Mouse (Mus musculus) C2C12 (cell line): ENCODE measurements around the gene Emcn. TPM values are rescaled to one million over a fixed set of nuclear protein-coding genes. Genes with fewer than 3 reads are reported as not detected.

Experiments
- H3K27me3 ChIP-seq: one replicate; pipeline ENCODE4 v1.6.1; 2011; ENCODE audit not compliant: control insufficient read depth, insufficient read depth, insufficient read length
- H3K36me3 ChIP-seq: one replicate; pipeline ENCODE4 v1.6.1; 2011; ENCODE audit not compliant: control insufficient read depth, insufficient read depth
- H3K4me3 ChIP-seq: one replicate; pipeline ENCODE4 v1.5.1; 2011; ENCODE audit warnings: mild to moderate bottlenecking, control low read depth; ENCODE audit not compliant: poor library complexity, insufficient read depth, severe bottlenecking
- H3K79me2 ChIP-seq: one replicate; pipeline ENCODE4 v1.6.1; 2011; ENCODE audit not compliant: control insufficient read depth, insufficient read depth
- H3K79me3 ChIP-seq: one replicate; pipeline ENCODE4 v1.6.1; 2011; ENCODE audit warnings: low read depth, control low read depth
- H3ac ChIP-seq: one replicate; pipeline ENCODE3; 2011; ENCODE audit warnings: low read depth; ENCODE audit not compliant: control insufficient read depth, insufficient read length
- CEBPB ChIP-seq: IDR thresholded peaks from one replicate; pipeline ENCODE4 v1.6.1; 2011; ENCODE audit warnings: low read depth, mild to moderate bottlenecking, control low read depth, moderate library complexity
- CTCF ChIP-seq: IDR thresholded peaks from one replicate; pipeline ENCODE4 v1.5.1; 2011; ENCODE audit not compliant: control insufficient read depth, insufficient read depth, insufficient read length
- FOSL1 ChIP-seq: IDR thresholded peaks from one replicate; pipeline ENCODE4 v1.8.0; 2011; ENCODE audit warnings: mild to moderate bottlenecking, low read length; ENCODE audit not compliant: poor library complexity, insufficient read depth, severe bottlenecking
- MAX ChIP-seq: IDR thresholded peaks from one replicate; pipeline ENCODE4 v1.6.1; 2011; ENCODE audit warnings: mild to moderate bottlenecking, control low read depth
- MYOD1 ChIP-seq: IDR thresholded peaks from one replicate; pipeline ENCODE4 v1.6.1; 2011; ENCODE audit warnings: low read depth; ENCODE audit not compliant: control insufficient read depth, insufficient read length
- MYOG ChIP-seq: IDR thresholded peaks from one replicate; pipeline ENCODE4 v1.6.1; 2011; ENCODE audit not compliant: control insufficient read depth, insufficient read length; ENCODE audit errors: extremely low read depth
- USF1 ChIP-seq: IDR thresholded peaks from one replicate; pipeline ENCODE4 v1.6.1; 2011; ENCODE audit warnings: low read depth, mild to moderate bottlenecking, control low read depth, moderate library complexity
- long read RNA-seq, 2 experiments: library from polyadenylated mRNA; unstranded; transcript quantifications; one replicate each; pipeline ENCODE4 v2.0.0; 2019 to 2020
- polyA plus RNA-seq: library from polyadenylated mRNA; unstranded; fragments of >200 nt; fragmentation: generic; extraction: Trizol; gene quantifications from one replicate; pipeline ENCODE4 v1.2.1, GENCODE M21; 2012; ENCODE audit warnings: missing spikeins

Gene Emcn
- not detected for polyA plus RNA-seq
- long read RNA-seq, experiment 1, result 0 reads
- long read RNA-seq, experiment 2, result 0 reads

DNA sequence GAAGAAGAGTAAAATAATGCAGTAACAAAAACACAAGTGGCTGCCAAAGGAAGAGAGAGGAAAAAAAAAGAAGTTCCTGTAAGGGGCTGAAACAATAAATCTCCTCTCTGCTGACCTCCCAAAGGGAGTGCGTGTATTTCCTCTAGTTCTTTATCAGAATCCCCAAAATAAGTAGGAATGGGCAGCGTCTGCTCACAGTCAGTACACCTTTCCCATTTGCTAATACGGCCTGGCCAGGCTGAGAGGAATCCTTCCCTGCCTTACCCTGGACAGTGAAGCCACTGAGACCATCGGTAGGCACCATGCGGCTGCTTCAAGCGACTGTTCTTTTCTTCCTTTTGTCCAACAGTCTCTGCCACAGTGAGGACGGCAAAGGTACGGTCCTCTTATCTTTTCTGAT is at the start of gene Emcn:
TSS of gene Emcn (plus strand) at position 130 of the 400 bp plus-strand sequence.
- Histone ChIP-seq H3K36me3 (no peaks in the 10 kb centered on the region), H3K27me3 (no peaks in the 10 kb centered on the region), H3ac (no peak within 1 kb of the TSS), H3K4me3 (no peak within 1 kb of the TSS), H3K79me2 (no peaks in the 10 kb centered on the region), H3K79me3 (no peaks in the 10 kb centered on the region)
- no peak for TF ChIP-seq MYOG
- no peak for TF ChIP-seq FOSL1
- no peak for TF ChIP-seq CEBPB
- no peak for TF ChIP-seq CTCF
- no peak for TF ChIP-seq MYOD1
- no peak for TF ChIP-seq USF1
- TF ChIP-seq MAX, result no peak

DNA sequence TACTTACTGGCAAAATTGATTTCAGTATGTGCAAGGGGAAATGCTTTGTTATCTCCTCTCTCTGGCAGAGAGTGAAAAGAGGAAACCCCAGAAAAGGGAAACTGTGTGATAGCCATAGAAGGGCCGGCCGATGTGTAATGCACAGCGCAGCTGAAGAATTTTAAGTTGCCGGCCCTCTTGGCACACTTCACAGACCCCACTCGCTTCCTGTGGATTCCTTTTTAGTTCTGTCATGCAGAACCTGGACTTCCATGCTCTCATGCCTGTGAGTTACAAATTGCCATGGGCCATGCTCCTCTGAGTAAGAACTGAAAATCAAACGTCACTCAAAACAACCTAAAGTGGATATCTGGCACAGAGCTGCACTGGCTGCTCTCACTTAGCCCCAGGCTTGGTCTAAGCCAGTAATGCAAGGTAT is 47.7 kb upstream of the Emcn start:
- no peak overlapping the region for H3K4me3 ChIP-seq
- H3K36me3 ChIP-seq, result no peaks in the 10 kb centered on the region
- no peak overlapping the region for H3ac ChIP-seq
- H3K79me2 ChIP-seq, result no peaks in the 10 kb centered on the region
- no peaks in the 10 kb centered on the region for H3K27me3 ChIP-seq
- TF ChIP-seq MYOD1, result no peak
- no peak for TF ChIP-seq CTCF
- no peak for TF ChIP-seq USF1
- no peak for TF ChIP-seq MYOG
- TF ChIP-seq MAX, result no peak
- TF ChIP-seq FOSL1, result no peak
- TF ChIP-seq CEBPB, result no peak
- no peaks in the 10 kb centered on the region for H3K79me3 ChIP-seq

DNA sequence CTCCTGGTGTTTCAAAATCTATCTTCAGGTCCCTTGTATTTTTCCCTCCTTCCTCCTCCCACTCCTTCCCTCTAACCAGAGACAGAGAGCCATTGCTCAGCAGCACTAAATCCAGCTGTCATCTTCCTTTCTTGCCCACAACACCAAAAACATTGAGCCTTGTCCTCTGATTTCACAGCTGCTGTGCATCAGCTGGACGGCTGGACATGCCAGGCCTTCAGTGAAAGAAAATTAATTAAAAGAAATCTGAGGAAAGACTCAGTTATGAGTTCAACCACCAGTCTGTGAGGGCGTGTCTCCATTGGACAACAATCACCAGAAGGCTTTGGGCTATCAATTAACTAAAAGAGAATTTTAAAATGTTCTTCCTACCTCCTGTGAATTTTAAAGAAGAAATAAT is 42.6 kb upstream of the Emcn start:
- Histone ChIP-seq H3K27me3 (no peaks in the 10 kb centered on the region), H3ac (no peak overlapping the region), H3K36me3 (no peaks in the 10 kb centered on the region), H3K79me3 (no peaks in the 10 kb centered on the region), H3K79me2 (no peaks in the 10 kb centered on the region), H3K4me3 (no peak overlapping the region)
- TF ChIP-seq FOSL1 (no peak), CTCF (no peak)

DNA sequence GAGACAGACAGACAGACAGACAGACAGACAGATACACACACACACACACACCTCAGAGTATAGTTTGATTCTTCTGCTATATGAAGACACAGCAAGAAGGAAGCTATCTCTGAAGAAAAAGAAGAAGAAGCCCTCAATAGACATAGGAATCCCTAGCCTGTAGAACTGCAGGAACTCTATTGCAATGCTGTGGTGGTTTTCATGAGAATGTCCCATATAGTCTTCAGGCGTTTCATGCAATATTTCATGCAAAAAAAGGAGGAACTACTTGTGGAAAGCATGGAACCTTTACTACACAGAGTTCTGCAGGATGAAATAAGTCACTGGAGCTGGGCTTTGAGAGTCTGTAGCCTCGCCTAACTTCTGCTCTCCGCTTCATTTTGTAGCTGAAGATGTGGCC is 40.7 kb upstream of the Emcn start:
- Histone ChIP-seq H3K36me3 (no peaks in the 10 kb centered on the region), H3K79me3 (no peaks in the 10 kb centered on the region), H3ac (no peak overlapping the region), H3K4me3 (no peak overlapping the region), H3K79me2 (no peaks in the 10 kb centered on the region), H3K27me3 (no peaks in the 10 kb centered on the region)
- TF ChIP-seq CEBPB (no peak), MYOD1 (no peak), USF1 (no peak), FOSL1 (no peak), CTCF (no peak), MYOG (no peak), MAX (no peak)

- Histone ChIP-seq H3K36me3 (no peaks in the 10 kb centered on the region), H3K4me3 (no peak overlapping the region), H3K79me2 (no peaks in the 10 kb centered on the region), H3K27me3 (no peaks in the 10 kb centered on the region), H3ac (no peak overlapping the region), H3K79me3 (no peaks in the 10 kb centered on the region)
- TF ChIP-seq MYOG (no peak), MYOD1 (no peak), FOSL1 (no peak), MAX (no peak), USF1 (no peak), CTCF (no peak), CEBPB (no peak)
Observed at GRCm38 (mm10) chr3:137301195-137301594, 39.7 kb upstream of the Emcn start.

DNA sequence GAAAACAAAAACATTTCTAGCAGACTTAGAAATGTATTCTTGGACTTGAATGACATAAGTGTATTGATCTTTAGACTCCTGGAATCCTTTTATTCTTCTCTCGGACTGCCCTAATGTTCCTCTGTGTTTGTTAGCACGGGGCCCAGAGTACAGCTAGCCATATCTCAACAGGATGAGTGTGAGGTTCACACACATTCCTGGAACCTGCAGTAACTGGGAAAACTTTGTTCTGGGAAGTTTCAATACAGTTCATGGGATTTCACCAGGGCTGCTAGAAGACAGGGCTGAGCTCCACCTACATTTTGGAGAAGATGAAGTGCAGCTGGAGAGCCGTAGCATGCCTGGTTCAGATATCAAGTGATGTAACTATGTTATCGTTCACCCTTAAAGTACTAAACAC is 38.1 kb upstream of the Emcn start:
- no peaks in the 10 kb centered on the region for H3K79me3 ChIP-seq
- no peak overlapping the region for H3K4me3 ChIP-seq
- no peaks in the 10 kb centered on the region for H3K36me3 ChIP-seq
- TF ChIP-seq FOSL1 (no peak), MAX (no peak), CTCF (no peak), MYOD1 (no peak), CEBPB (no peak), USF1 (no peak)
- no peaks in the 10 kb centered on the region for H3K79me2 ChIP-seq
- no peak overlapping the region for H3ac ChIP-seq
- no peaks in the 10 kb centered on the region for H3K27me3 ChIP-seq
